Mouse (Mus musculus) C2C12 (cell line): Measurements from ENCODE around the gene Piwil4.

Experiments used
- CTCF ChIP-seq: IDR thresholded peaks from one replicate; pipeline ENCODE4 v1.5.1; 2011; ENCODE audit not compliant: control insufficient read depth, insufficient read depth, insufficient read length
- USF1 ChIP-seq: IDR thresholded peaks from one replicate; pipeline ENCODE4 v1.6.1; 2011; ENCODE audit warnings: low read depth, mild to moderate bottlenecking, control low read depth, moderate library complexity

DNA sequence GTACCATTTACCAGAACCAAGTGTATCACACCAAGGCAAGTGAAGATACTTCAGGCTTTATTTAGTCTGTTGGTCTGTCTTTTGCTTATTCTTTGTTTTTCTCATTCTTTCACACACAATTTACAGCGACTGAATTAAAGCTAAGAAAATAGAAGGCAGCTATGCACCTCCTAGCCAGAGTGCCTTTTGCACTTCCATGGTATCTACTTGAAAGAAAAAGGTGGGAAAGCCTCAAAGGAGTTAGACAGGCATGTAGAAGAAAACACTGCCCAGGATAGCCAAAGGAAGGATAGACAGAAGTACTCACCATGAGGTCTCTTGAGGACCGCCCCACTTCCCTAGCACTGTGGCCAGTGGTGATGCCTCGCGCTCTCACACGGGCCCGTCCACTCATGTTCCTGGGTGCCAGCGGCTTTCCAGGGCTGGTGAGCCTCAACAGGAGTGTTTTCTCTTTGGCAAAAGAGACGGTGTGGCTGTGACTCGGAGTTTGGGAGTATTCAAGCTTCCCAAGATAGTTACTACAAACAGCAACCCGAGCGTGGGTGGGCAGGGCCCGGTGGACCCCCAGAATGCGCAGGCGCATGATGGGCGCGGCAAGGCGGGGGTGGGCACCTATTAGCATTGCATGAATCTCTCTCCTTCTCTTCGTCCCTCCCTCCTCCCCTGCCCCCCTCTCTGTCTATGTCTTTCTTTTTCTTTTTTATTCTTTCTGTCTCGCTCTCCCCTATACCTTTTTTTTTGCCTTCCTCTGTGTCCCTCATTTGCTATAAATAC lies at the start of gene Piwil4:
- TF ChIP-seq CTCF (no peak), USF1 (no peak)
